Mouse (Mus musculus): ENCODE measurements around the gene Gcnt2. TPM values are rescaled to one million over a fixed set of nuclear protein-coding genes. Genes with fewer than 3 reads are reported as not detected.

The Gcnt2 gene
- total and polyA plus RNA-seq, 3 experiments, result 0.97 to 8.5 (median 6.7) TPM

- peak; percentile 64 for DNase-seq
Measured at GRCm38 (mm10) chr13:41000140-41000925, 140.8 kb downstream of the Gcnt2 start.

- peak; percentile 95 for DNase-seq
Measured at GRCm38 (mm10) chr13:41000926-41001639, 141.5 kb downstream of the Gcnt2 start, which contains the start of gene Pak1ip1. Gene Pak1ip1 (plus strand): TSS chr13:41001023.

- DNase-seq, result no peak
Measured at GRCm38 (mm10) chr13:41002001-41002400, 142.4 kb downstream of the Gcnt2 start.

- DNase-seq, result peak; percentile 22
Measured at GRCm38 (mm10) chr13:41006244-41006643, 146.7 kb downstream of the Gcnt2 start.

- DNase-seq, result no peak
Measured at GRCm38 (mm10) chr13:41008271-41008670, 148.7 kb downstream of the Gcnt2 start.

GRCm38 (mm10) chr13:41008946-41009345 lies 149.4 kb downstream of the Gcnt2 start:
- DNase-seq, result no peak

Small RNAs within 50 kb of the gene (microRNA-seq; reads per million reads assigned to microRNA genes)
- 0 reads per million in 2 experiments for gene Mir5124a

Other genes with a start within 250 kb of the Gcnt2 start
- under 1 TPM; 0.09 to 0.14 TPM for gene Tfap2a, start 121.4 kb upstream of the Gcnt2 start, total RNA-seq (2021)
- gene Tfap2a, start 121.4 kb upstream of the Gcnt2 start, polyA plus RNA-seq (2012; rRNA removed), result 0.09 and 0.16 TPM in 2 replicates
- gene Pak1ip1, start 141.3 kb downstream of the Gcnt2 start, total RNA-seq (2021), result 10 to 100 TPM; 50.1 to 61.7 TPM
- 78.6 and 87.0 TPM in 2 replicates for gene Pak1ip1, start 141.3 kb downstream of the Gcnt2 start, polyA plus RNA-seq (2012; rRNA removed)
- 100 to 1,000 TPM; 126 to 176 TPM for gene Tmem14c, start 156.5 kb downstream of the Gcnt2 start, total RNA-seq (2021)
- gene Tmem14c, start 156.5 kb downstream of the Gcnt2 start, polyA plus RNA-seq (2012; rRNA removed), result 77.8 and 84.7 TPM in 2 replicates
- gene Mak, start 220.0 kb downstream of the Gcnt2 start, total RNA-seq (2021), result under 1 TPM; 0.14 TPM
- gene Mak, start 220.0 kb downstream of the Gcnt2 start, polyA plus RNA-seq (2012; rRNA removed), result 0.02 TPM in 1 of 2 replicates, not detected in the other